Mouse (Mus musculus) thymus, adult 2 months (tissue): Measurements from ENCODE around the gene Parg.

Experiments used
- CTCF ChIP-seq: fragments of 200-500 bp; IDR thresholded peaks from 2 replicates; pipeline ENCODE4 v1.5.1; 2012; ENCODE audit warnings: mild to moderate bottlenecking, control low read depth, low read length, moderate library complexity, borderline replicate concordance; ENCODE audit not compliant: control insufficient read depth, poor library complexity, insufficient read depth; ENCODE audit errors: extremely low read depth
- POLR2A ChIP-seq: fragments of 200-500 bp; IDR thresholded peaks from 2 replicates; pipeline ENCODE4 v1.6.1; 2012; ENCODE audit warnings: mild to moderate bottlenecking, low read length, control low read depth, moderate library complexity; ENCODE audit not compliant: control insufficient read depth, poor library complexity, insufficient read depth; ENCODE audit errors: extremely low read depth

GRCm38 (mm10) chr14:32201791-32202451, at the start of gene Parg, which contains the start of gene Timm23:
- TF ChIP-seq CTCF (no peak), POLR2A (peak; percentile 54)
